Mouse (Mus musculus): ENCODE data around the gene Plcl1.

Plcl1 gene

GRCm38 (mm10) chr1:55706933-55707332 is 301.2 kb downstream of the Plcl1 start:
- no peak for DNase-seq

GRCm38 (mm10) chr1:55717283-55717803 is 311.6 kb downstream of the Plcl1 start:
- DNase-seq, result no peak

DNA sequence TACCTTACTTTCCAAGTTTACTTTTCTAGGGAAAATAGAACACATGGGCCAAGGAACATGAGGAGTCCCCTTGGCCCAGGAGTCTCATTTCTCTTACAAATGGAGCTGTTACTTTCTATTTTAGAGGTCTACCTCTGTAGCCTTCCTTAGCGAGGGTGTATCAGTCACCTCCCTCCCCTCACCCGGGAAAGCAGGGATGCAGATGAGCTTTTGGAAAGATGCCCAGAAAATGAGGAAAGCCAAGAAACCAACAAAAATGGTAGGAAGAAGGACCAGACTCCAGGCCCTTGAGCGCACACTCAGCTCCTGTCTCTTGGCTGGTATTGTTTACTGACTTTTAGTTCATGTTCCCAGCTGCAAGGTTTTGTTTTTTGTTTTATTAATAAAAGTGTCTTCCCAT is 319.7 kb downstream of the Plcl1 start:
- no peak for DNase-seq

GRCm38 (mm10) chr1:55729332-55729731 is 323.6 kb downstream of the Plcl1 start:
- no peak for DNase-seq

DNA sequence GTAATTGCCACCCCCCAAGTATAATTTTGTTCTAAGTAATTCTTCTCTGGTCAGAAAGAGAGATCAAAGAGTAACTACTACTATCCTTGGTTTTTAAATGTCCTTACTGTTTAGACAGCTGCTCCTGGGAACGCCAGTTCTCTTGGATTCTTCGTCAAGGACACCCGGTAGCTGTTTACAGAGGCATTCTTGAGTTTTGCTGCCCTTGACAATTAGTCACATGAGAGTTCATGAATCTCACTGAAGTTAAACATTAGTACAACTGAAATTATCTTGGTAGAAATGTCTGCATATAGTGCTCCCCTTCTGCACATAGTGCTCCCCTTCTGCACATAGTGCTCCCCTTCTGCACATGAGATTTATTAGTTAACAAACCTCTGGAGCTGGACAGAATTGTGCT is 327.2 kb downstream of the Plcl1 start:
- DNase-seq, result no peak

DNA sequence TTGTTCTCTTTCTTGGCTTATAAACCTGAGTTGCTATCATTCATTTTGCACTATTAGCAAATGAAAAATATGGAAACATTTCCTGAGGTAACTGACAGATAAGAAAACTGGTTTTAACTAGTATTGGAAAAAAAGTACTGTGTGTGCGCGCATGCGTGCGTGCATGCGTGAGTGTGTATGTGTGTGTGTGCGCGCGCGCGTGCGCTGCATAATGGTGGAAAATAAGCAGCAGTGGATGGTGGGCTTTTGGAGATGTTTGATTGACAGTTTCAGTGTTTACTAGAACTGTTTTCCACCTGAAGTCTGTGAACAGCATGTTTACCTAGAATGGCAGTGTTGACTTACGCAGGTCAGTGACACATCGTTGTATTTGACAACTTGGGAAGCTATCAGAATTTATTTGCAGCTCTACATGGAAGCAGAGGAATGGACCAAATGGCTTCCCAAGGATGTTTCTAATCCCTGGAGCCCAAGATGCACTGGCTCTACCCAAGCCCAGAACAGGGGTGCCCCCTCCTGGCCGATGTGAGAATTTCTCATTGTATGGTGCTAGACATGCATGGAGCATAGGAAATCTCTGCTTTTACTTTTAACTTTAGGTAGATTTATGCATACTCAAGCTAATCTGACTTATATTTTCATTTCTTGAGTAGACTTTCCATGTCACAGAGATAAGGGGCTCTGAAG is 330.5 kb downstream of the Plcl1 start:
- DNase-seq, result peak; percentile 83

DNA sequence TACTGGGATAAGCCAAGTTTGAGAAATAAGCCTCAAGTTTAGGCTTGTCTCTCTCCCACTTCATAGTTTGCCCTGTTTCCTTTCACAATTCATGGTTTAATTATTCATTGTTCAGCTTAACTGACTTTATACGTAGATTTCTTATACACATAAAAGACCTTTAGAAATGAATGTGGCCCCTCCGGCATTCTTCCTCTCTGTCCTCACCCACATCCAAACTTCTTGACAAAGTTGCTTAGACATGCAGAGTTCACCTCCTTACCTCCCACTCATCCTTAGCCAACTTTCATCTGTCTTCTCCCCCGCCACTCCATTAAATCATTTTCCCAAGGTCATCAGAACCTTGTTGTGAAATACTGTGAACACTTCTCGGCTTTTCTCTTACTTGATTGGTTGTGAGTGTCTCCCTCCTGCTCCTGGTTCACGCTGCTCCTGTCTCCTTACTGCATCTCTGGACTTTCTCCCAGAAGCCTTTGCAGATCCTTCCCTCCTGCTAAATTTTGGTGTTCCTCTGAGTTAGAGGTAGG is 331.1 kb downstream of the Plcl1 start:
- DNase-seq, result no peak

GRCm38 (mm10) chr1:55738746-55739365 is 333.1 kb downstream of the Plcl1 start:
- DNase-seq, result no peak

GRCm38 (mm10) chr1:55741885-55742284 is 336.2 kb downstream of the Plcl1 start:
- peak; percentile 56 for DNase-seq

GRCm38 (mm10) chr1:55748516-55748915 is 342.8 kb downstream of the Plcl1 start:
- DNase-seq, result no peak

- no peak for DNase-seq
These were observed 344.0 kb downstream of the Plcl1 start for GRCm38 (mm10) chr1:55749770-55750169.

GRCm38 (mm10) chr1:55755742-55756141 is 350.0 kb downstream of the Plcl1 start:
- DNase-seq, result peak; percentile 36

GRCm38 (mm10) chr1:55762284-55762683 is 356.6 kb downstream of the Plcl1 start:
- DNase-seq, result no peak

DNA sequence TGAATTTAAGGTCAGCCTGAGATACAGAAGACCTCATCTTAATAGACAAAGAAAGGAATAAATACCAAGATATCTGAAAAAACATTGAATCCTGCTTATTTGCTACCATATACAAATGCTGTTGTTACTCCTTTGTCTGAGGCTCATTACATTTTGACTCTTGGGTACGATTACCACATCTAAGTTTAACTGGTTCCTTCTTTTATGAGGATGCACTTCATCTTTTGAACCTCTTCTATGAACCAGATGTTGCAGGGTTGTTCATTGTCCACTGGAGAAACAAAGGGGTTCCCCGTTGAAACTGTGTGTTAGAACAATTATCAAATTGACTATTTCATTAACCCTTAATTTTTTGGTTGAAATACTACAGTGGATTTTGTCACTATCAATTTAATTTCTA is 357.4 kb downstream of the Plcl1 start:
- no peak for DNase-seq

DNA sequence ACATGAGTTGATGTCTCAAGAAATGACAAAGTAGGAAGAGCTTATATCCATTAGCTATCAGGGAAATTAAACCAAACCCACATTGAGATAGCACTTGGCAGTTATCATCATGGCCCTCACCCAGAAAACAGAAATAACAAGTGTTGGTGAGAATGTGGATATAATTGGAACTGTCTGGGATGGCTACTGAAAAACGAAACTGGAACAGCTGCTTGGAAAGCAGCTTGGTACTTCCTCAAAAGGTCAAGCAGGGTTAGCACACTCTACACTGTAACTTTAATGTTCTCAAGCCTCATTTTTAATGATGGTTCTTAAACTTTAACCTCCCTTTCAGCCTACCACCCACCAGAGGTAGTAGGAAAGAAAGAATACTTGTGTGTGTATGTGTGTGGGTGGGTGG is 361.0 kb downstream of the Plcl1 start:
- DNase-seq, result no peak

GRCm38 (mm10) chr1:55770072-55770785 is 364.5 kb downstream of the Plcl1 start:
- no peak for DNase-seq

GRCm38 (mm10) chr1:55792817-55793216 is 387.1 kb downstream of the Plcl1 start:
- DNase-seq, result peak; percentile 29

All from right cerebral cortex, postnatal 14 days (tissue).